Mouse (Mus musculus): ENCODE measurements around the gene Scrt2.
A peak's percentile ranks its signal among the peaks of the same experiment; 100 is the strongest.

Scrt2 gene

GRCm38 (mm10) chr2:152082456-152083285, 1.3 kb downstream of the Scrt2 start:
- no peak for DNase-seq

- no peak for DNase-seq
These were observed 2.1 kb downstream of the Scrt2 start for GRCm38 (mm10) chr2:152083411-152083810.

- DNase-seq, result no peak
These were observed 3.0 kb downstream of the Scrt2 start for GRCm38 (mm10) chr2:152084298-152084697.

- no peak for DNase-seq
These were observed 4.1 kb downstream of the Scrt2 start for GRCm38 (mm10) chr2:152085414-152085813.

- no peak for DNase-seq
These were observed 5.1 kb downstream of the Scrt2 start for GRCm38 (mm10) chr2:152086451-152086850.

- peak; percentile 93 for DNase-seq
These were observed 5.8 kb downstream of the Scrt2 start for GRCm38 (mm10) chr2:152087111-152087510.

- DNase-seq, result no peak
These were observed 7.7 kb downstream of the Scrt2 start for GRCm38 (mm10) chr2:152089078-152089477.

GRCm38 (mm10) chr2:152089581-152089980, 8.3 kb downstream of the Scrt2 start:
- no peak for DNase-seq

GRCm38 (mm10) chr2:152090486-152090885, 9.2 kb downstream of the Scrt2 start:
- no peak for DNase-seq

- no peak for DNase-seq
These were observed 10.2 kb downstream of the Scrt2 start for GRCm38 (mm10) chr2:152091342-152092056.

GRCm38 (mm10) chr2:152092927-152093326, 11.6 kb downstream of the Scrt2 start:
- DNase-seq, result no peak

- DNase-seq, result no peak
These were observed 12.0 kb downstream of the Scrt2 start for GRCm38 (mm10) chr2:152093356-152093792.

- no peak for DNase-seq
These were observed 13.7 kb downstream of the Scrt2 start for GRCm38 (mm10) chr2:152094856-152095545.

GRCm38 (mm10) chr2:152096922-152097321, 15.6 kb downstream of the Scrt2 start:
- DNase-seq, result no peak

GRCm38 (mm10) chr2:152097916-152098315, 16.6 kb downstream of the Scrt2 start:
- DNase-seq, result no peak

- DNase-seq, result no peak
These were observed 18.2 kb downstream of the Scrt2 start for GRCm38 (mm10) chr2:152099538-152099937.

GRCm38 (mm10) chr2:152101761-152102160, 20.4 kb downstream of the Scrt2 start:
- no peak for DNase-seq

GRCm38 (mm10) chr2:152102369-152102768, 21.0 kb downstream of the Scrt2 start:
- DNase-seq, result no peak

- DNase-seq, result peak; percentile 94
These were observed 23.5 kb downstream of the Scrt2 start for GRCm38 (mm10) chr2:152104711-152105317.

GRCm38 (mm10) chr2:152105318-152106224, 24.2 kb downstream of the Scrt2 start, which contains the start of gene Srxn1:
Gene Srxn1 (plus strand): TSS chr2:152105516.
- DNase-seq, result peak; percentile 99

- DNase-seq, result no peak
These were observed 24.9 kb downstream of the Scrt2 start for GRCm38 (mm10) chr2:152106225-152106595.

GRCm38 (mm10) chr2:152106597-152106996, 25.3 kb downstream of the Scrt2 start:
- no peak for DNase-seq

Measured in heart, adult 11 months (tissue).